ENCODE assay signal across 9 mouse cellular contexts in the genomic region with DNA sequence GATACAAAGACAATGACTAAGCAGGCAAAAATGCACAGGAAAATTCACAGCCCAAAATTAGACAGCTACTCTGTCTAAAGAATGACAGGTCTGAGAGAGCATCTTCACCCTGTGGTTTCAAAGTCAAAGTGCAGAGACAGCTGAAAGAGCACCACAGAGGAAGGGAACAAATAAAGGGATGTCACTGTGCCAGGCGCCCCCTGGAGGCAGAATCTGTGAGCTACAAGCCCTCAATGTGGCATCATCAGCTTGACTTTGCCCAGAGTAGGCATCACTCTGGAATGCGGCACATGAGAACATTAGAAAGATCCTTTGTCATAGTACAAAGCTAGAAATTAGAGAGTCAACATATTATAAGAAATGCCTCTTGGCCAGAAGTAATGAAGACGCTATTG. TPM values are rescaled to one million over a fixed set of nuclear protein-coding genes. Genes with fewer than 3 reads are reported as not detected.
DNase-seq lines count a peak whose midpoint lies in the region; ATAC-seq lines count a peak whose summit lies in the region.
"Had no signal": no experiment of that assay in that cellular context is flagged by ENCODE, and none has a peak within 500 bp of the region (broad histone marks: within the 10 kb centered on the region; RNA-seq: fewer than 3 reads in every experiment).

No protein-coding gene starts in this region.

- no peak overlapping the region for H3K4me2 ChIP-seq in midbrain, embryonic 15.5 days
- H3K4me2 ChIP-seq: neural tube, embryonic 12.5 days had no signal

- no peak overlapping the region for H3K9ac ChIP-seq in midbrain, embryonic 15.5 days
- H3K9ac ChIP-seq: neural tube, embryonic 12.5 days had no signal

- H3K4me1 ChIP-seq in midbrain, embryonic 10.5 days, result peaks cover 1% of the 10 kb centered on the region; the same call in 1 of the 2 replicates
- H3K4me1 ChIP-seq in midbrain, embryonic 15.5 days, result no peaks in the 10 kb centered on the region
- H3K4me1 ChIP-seq: neural tube, embryonic 12.5 days had no signal

- H3K27ac ChIP-seq in midbrain, embryonic 10.5 days (replicated peaks), result no peak overlapping the region
- no peak overlapping the region for H3K27ac ChIP-seq in midbrain, embryonic 15.5 days
- H3K27ac ChIP-seq: neural tube, embryonic 12.5 days had no signal

- H3K36me3 ChIP-seq in midbrain, embryonic 10.5 days, result peaks cover 9% of the 10 kb centered on the region; the same call in 1 of the 2 replicates
- H3K36me3 ChIP-seq in midbrain, embryonic 15.5 days (replicated peaks), result no peaks in the 10 kb centered on the region
- H3K36me3 ChIP-seq: neural tube, embryonic 12.5 days had no signal

- H3K27me3 ChIP-seq in midbrain, embryonic 10.5 days (ENCODE audit: low read depth, poor library complexity, severe bottlenecking), result peaks cover 7% of the 10 kb centered on the region; the same call in 1 of the 2 replicates
- H3K27me3 ChIP-seq in midbrain, embryonic 15.5 days (replicated peaks), result no peaks in the 10 kb centered on the region
- H3K27me3 ChIP-seq: neural tube, embryonic 12.5 days had no signal

- no peak for ATAC-seq in midbrain, embryonic 15.5 days (replicated peaks)
- ATAC-seq in megakaryocyte-erythroid progenitor cell, adult 5-6 weeks (replicated peaks; ENCODE audit: low FRiP score, low TSS enrichment, poor library complexity, severe bottlenecking), result peak; percentile 88

- DNase-seq in cerebellum, postnatal 36 days, result peak; percentile 11 to 12
- no peak for DNase-seq in cerebellum, adult 9-11 months
- DNase-seq in midbrain, embryonic 10.5 days (ENCODE audit: low spot score), result peak; percentile 33
- peak; percentile 62 for DNase-seq in adrenal gland, postnatal 25 days
- peak; percentile 35 to 73 for DNase-seq in kidney, postnatal 36 days
- peak; percentile 48 to 58 for DNase-seq in thymus, postnatal 36 days

- 56% methylated on average over 3 of the region's 3 CpGs for whole genome bisulfite sequencing in midbrain, embryonic 10.5 days
- 59% methylated on average over 3 of the region's 3 CpGs for WGBS in midbrain, embryonic 15.5 days

- no peak overlapping the region for H3K4me3 ChIP-seq in midbrain, embryonic 10.5 days
- no peak overlapping the region for H3K4me3 ChIP-seq in midbrain, embryonic 15.5 days
- H3K4me3 ChIP-seq: neural tube, embryonic 12.5 days had no signal

- no peaks in the 10 kb centered on the region for H3K9me3 ChIP-seq in midbrain, embryonic 10.5 days (replicated peaks)
- no peaks in the 10 kb centered on the region for H3K9me3 ChIP-seq in midbrain, embryonic 15.5 days
- H3K9me3 ChIP-seq: neural tube, embryonic 12.5 days had no signal

RNA-seq across cellular contexts. Expression of gene Suclg2, which starts 49.3 kb away (rescaled TPM):
- polyA plus RNA-seq in midbrain, embryonic 10.5 days (2016; fragmentation: Nextera tagmentation; extraction: Ambion mirVana), result 45.2 and 51.5 TPM in 2 replicates
- polyA plus RNA-seq in midbrain, embryonic 15.5 days (2015; fragmentation: Nextera tagmentation; extraction: Ambion mirVana), result 13.6 and 14.9 TPM in 2 replicates
- total RNA-seq in adrenal gland, postnatal 25 days (2021), result 131 and 153 TPM in 2 replicates
- total RNA-seq in megakaryocyte-erythroid progenitor cell, adult 5-6 weeks (2014; fragmentation: Nextera tagmentation), result 53.1 and 54.7 TPM in 2 replicates
- total RNA-seq in megakaryocyte-erythroid progenitor cell, adult 5-6 weeks (2017), result 103 and 113 TPM in 2 replicates
